Mouse (Mus musculus) kidney, adult 2 months (tissue): Measurements from ENCODE around the gene Smim24.

Source experiments
- CTCF ChIP-seq: fragments of 200-500 bp; conservative IDR thresholded peaks from 2 replicates; pipeline ENCODE4 v1.5.1; 2011; ENCODE audit warnings: low read depth, mild to moderate bottlenecking, control low read depth, low read length, moderate library complexity, mixed read lengths; ENCODE audit not compliant: insufficient read depth, insufficient read length
- POLR2A ChIP-seq: fragments of 200-500 bp; IDR thresholded peaks from one replicate; pipeline ENCODE4 v1.6.1; 2011; ENCODE audit warnings: low read depth, low read length, control low read depth

DNA sequence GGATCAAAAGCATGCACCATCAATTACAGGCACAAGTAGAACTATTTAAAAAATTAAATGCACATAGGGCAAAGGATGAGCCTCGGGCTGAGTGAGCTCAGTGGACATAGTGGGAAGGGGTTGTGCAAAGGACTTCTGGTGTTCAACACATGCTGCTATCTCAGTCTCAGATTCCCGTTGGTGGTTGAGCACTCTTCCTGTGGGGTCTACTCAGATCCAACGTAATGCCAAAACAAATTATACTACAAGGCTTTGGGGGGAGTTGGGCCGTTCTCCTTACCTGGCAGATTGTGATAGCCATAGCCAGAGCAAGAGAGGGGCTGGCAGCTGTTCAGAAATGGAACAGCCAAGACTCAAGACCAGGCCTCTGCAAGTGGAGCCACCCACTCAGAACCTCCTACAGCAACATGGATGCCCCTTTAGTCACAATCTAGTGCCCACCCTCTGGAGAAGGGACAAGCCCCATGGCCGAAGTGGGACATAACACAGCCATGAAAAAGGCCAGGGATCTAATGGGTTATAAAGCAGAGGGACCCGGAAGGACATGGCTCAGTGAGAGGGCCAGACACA is 13.0 kb upstream of the Smim24 start:
- TF ChIP-seq CTCF (no peak), POLR2A (no peak)
